ENCODE assay signal across 21 mouse cellular contexts in genomic region chr17:6052801-6053200, GRCm38 (mm10). TPM values are rescaled to one million over a fixed set of nuclear protein-coding genes. Genes with fewer than 3 reads are reported as not detected.
A peak's percentile ranks its signal among the peaks of the same experiment; 100 is the strongest.
DNase-seq lines count a peak whose midpoint lies in the region; ATAC-seq lines count a peak whose summit lies in the region.
"Had no signal": no experiment of that assay in that cellular context is flagged by ENCODE, and none has a peak within 500 bp of the region (broad histone marks: within the 10 kb centered on the region; RNA-seq: fewer than 3 reads in every experiment).

No protein-coding gene starts in this region.

- H3K4me3 ChIP-seq in neural tube, embryonic 13.5 days: no peak overlapping the region
- no peak overlapping the region for H3K4me3 ChIP-seq in midbrain, embryonic 14.5 days (replicated peaks; ENCODE audit: low read depth, low read length)
- H3K4me3 ChIP-seq: embryonic facial prominence, embryonic 13.5 days; embryonic facial prominence, embryonic 15.5 days; erythroblast, embryonic 14.5 days; forebrain, embryonic 10.5 days; forebrain, embryonic 12.5 days had no signal

- ATAC-seq in neural tube, embryonic 13.5 days (ENCODE audit: low read depth): no peak
- no peak for ATAC-seq in midbrain, embryonic 14.5 days (ENCODE audit: low FRiP score, low TSS enrichment)
- ATAC-seq: forebrain, embryonic 14.5 days; forebrain, embryonic 16.5 days had no signal

- intact Hi-C loops in heart, postnatal 36 days (cut with DNase I): no loop called here

- no peaks in the 10 kb centered on the region for H3K4me1 ChIP-seq in neural tube, embryonic 13.5 days (replicated peaks)
- no peaks in the 10 kb centered on the region for H3K4me1 ChIP-seq in midbrain, embryonic 14.5 days (ENCODE audit: control insufficient read depth, insufficient read depth, low read length)
- H3K4me1 ChIP-seq: embryonic facial prominence, embryonic 13.5 days; embryonic facial prominence, embryonic 15.5 days; forebrain, embryonic 12.5 days had no signal

- H3K27me3 ChIP-seq in neural tube, embryonic 13.5 days: no peaks in the 10 kb centered on the region
- no peaks in the 10 kb centered on the region for H3K27me3 ChIP-seq in midbrain, embryonic 14.5 days (ENCODE audit: control insufficient read depth, insufficient read depth, low read length)
- H3K27me3 ChIP-seq: embryonic facial prominence, embryonic 13.5 days; embryonic facial prominence, embryonic 15.5 days; forebrain, embryonic 12.5 days had no signal

- H3K27ac ChIP-seq in neural tube, embryonic 13.5 days (replicated peaks): no peak overlapping the region
- no peak overlapping the region for H3K27ac ChIP-seq in midbrain, embryonic 14.5 days (replicated peaks; ENCODE audit: low read depth, low read length)
- H3K27ac ChIP-seq: embryonic facial prominence, embryonic 13.5 days; embryonic facial prominence, embryonic 15.5 days; forebrain, embryonic 10.5 days; forebrain, embryonic 12.5 days had no signal

- no peaks in the 10 kb centered on the region for H3K9me3 ChIP-seq in neural tube, embryonic 13.5 days
- H3K9me3 ChIP-seq in midbrain, embryonic 14.5 days (ENCODE audit: control insufficient read depth, low read length): no peaks in the 10 kb centered on the region
- H3K9me3 ChIP-seq: embryonic facial prominence, embryonic 13.5 days; embryonic facial prominence, embryonic 15.5 days; forebrain, embryonic 10.5 days; forebrain, embryonic 12.5 days had no signal

- H3K4me2 ChIP-seq in neural tube, embryonic 13.5 days: no peak overlapping the region
- H3K4me2 ChIP-seq in midbrain, embryonic 14.5 days (ENCODE audit: low read length): no peak overlapping the region
- H3K4me2 ChIP-seq: embryonic facial prominence, embryonic 13.5 days; embryonic facial prominence, embryonic 15.5 days; forebrain, embryonic 12.5 days had no signal

- WGBS in neural tube, embryonic 13.5 days: 53% methylated on average over 4 of the region's 4 CpGs
- WGBS in midbrain, embryonic 14.5 days: 53% methylated on average over 4 of the region's 4 CpGs

- no peak for DNase-seq in neural tube, embryonic 10.5 days (ENCODE audit: extremely low spot score, low spot score)
- DNase-seq in retina, embryonic 14.5 days (ENCODE audit: low spot score): peak; percentile 67
- no peak for DNase-seq in midbrain, embryonic 14.5 days
- DNase-seq in heart, postnatal 36 days: no peak
- DNase-seq: adrenal gland, adult 2 months; adrenal gland, postnatal 10 days; adrenal gland, postnatal 25 days; cerebellum, adult 11 months; cerebellum, adult 18-20 months; cerebellum, adult 8-10 months; cerebellum, adult 9-11 months; cerebellum, postnatal 14 days; cerebellum, postnatal 36 days had no signal

- peaks cover 57% of the 10 kb centered on the region for H3K36me3 ChIP-seq in neural tube, embryonic 13.5 days
- H3K36me3 ChIP-seq in midbrain, embryonic 14.5 days (ENCODE audit: control insufficient read depth, insufficient read depth, low read length): peaks cover 61% of the 10 kb centered on the region

- H3K9ac ChIP-seq in neural tube, embryonic 13.5 days: peak overlapping the region; percentile 1; the same call in 1 of the 2 replicates
- no peak overlapping the region for H3K9ac ChIP-seq in midbrain, embryonic 14.5 days (replicated peaks; ENCODE audit: low read length)
- H3K9ac ChIP-seq: embryonic facial prominence, embryonic 13.5 days; embryonic facial prominence, embryonic 15.5 days; forebrain, embryonic 12.5 days had no signal

RNA-seq across cellular contexts. Expression of gene Serac1, which starts 26.7 kb away (rescaled TPM):
- 9.8 and 13.3 TPM in 2 replicates for polyA plus RNA-seq in neural tube, embryonic 13.5 days (2015; fragmentation: Nextera tagmentation; extraction: Ambion mirVana)
- 10.6 and 12.9 TPM in 2 replicates for polyA plus RNA-seq in midbrain, embryonic 14.5 days (2014; fragmentation: Nextera tagmentation; extraction: Ambion mirVana)
- 1 to 10 TPM; 6.3 to 7.4 TPM for total RNA-seq in heart, postnatal 36 days (2021)

RNA-seq across cellular contexts. Expression of gene Gtf2h5, which starts 26.8 kb away (rescaled TPM):
- 207 and 225 TPM in 2 replicates for polyA plus RNA-seq in neural tube, embryonic 13.5 days (2015; fragmentation: Nextera tagmentation; extraction: Ambion mirVana)
- polyA plus RNA-seq in midbrain, embryonic 14.5 days (2014; fragmentation: Nextera tagmentation; extraction: Ambion mirVana): 194 and 234 TPM in 2 replicates
- 10 to 100 TPM; 64.9 to 70.5 TPM for total RNA-seq in heart, postnatal 36 days (2021)

RNA-seq across cellular contexts. Expression of gene Tulp4, which starts 53.4 kb away (rescaled TPM):
- 145 and 156 TPM in 2 replicates for polyA plus RNA-seq in neural tube, embryonic 13.5 days (2015; fragmentation: Nextera tagmentation; extraction: Ambion mirVana)
- polyA plus RNA-seq in midbrain, embryonic 14.5 days (2014; fragmentation: Nextera tagmentation; extraction: Ambion mirVana): 203 and 212 TPM in 2 replicates
- 100 to 1,000 TPM; 105 to 115 TPM for total RNA-seq in heart, postnatal 36 days (2021)
